Mouse (Mus musculus): Measurements from ENCODE around the gene Bmpr2.

DNA sequence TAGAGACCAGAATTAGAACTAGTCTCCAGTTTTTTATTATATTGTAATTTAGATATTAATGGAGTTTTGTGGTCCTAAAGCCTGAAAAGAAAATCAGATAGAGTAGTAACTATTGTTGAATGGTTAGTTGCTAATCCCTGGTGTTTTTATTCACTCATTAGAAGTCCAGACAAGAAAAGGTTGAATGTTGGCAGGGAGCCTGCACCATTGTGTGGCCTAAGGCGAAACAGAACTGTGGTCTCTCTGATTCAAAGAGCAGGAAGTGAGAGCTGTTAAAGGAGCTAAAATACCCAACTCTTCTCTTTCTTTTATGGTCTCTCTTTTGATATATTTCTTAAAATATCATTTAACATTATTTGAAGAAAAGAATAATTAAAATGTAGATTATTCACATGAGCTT is 32.1 kb downstream of the Bmpr2 start:
- TF ChIP-seq CTCF (IDR thresholded peaks at IDR 0.05; ENCODE audit: control insufficient read depth, insufficient read depth, insufficient read length) (no peak), MAX (IDR thresholded peaks at IDR 0.05) (no peak), USF1 (IDR thresholded peaks at IDR 0.05; ENCODE audit: low read depth) (no peak), CEBPB (IDR thresholded peaks at IDR 0.05; ENCODE audit: low read depth) (no peak)
